Mouse (Mus musculus) small intestine, adult 2 months (tissue): ENCODE measurements around the gene Gm20662. TPM values are rescaled to one million over a fixed set of nuclear protein-coding genes. Genes with fewer than 3 reads are reported as not detected.

ENCODE experiments used
- H3K27ac ChIP-seq: fragments of 200-500 bp; 2 replicates; pipeline ENCODE4 v1.5.1; 2012; ENCODE audit warnings: low read depth, low read length, control low read depth, inconsistent platforms; ENCODE audit not compliant: insufficient read depth
- H3K27me3 ChIP-seq: fragments of 200-500 bp; 2 replicates; pipeline ENCODE4 v1.6.1; 2012; ENCODE audit warnings: mild to moderate bottlenecking, moderate library complexity, low read length, inconsistent platforms; ENCODE audit not compliant: control insufficient read depth, insufficient read depth
- H3K36me3 ChIP-seq: fragments of 200-500 bp; 2 replicates; pipeline ENCODE4 v1.6.1; 2012; ENCODE audit warnings: mild to moderate bottlenecking, low read length, control low read depth, inconsistent platforms; ENCODE audit not compliant: control insufficient read depth, insufficient read depth
- H3K4me1 ChIP-seq: fragments of 200-500 bp; 2 replicates; pipeline ENCODE4 v1.6.1; 2012; ENCODE audit warnings: low read length, inconsistent platforms, mixed read lengths; ENCODE audit not compliant: control insufficient read depth, insufficient read depth, insufficient read length
- H3K4me3 ChIP-seq: fragments of 200-500 bp; 2 replicates; pipeline ENCODE4 v1.5.1; 2012; ENCODE audit warnings: low read depth, mild to moderate bottlenecking, control low read depth, inconsistent platforms, low read length, moderate library complexity
- CTCF ChIP-seq: fragments of 200-500 bp; IDR thresholded peaks from 2 replicates; pipeline ENCODE4 v1.5.1; 2012; ENCODE audit warnings: low read depth, mild to moderate bottlenecking, control low read depth, inconsistent platforms, low read length, moderate library complexity, mixed read lengths; ENCODE audit not compliant: insufficient replicate concordance, insufficient read length; ENCODE audit errors: extremely low read depth
- POLR2A ChIP-seq: fragments of 200-500 bp; IDR thresholded peaks from 2 replicates; pipeline ENCODE4 v1.6.1; 2012; ENCODE audit warnings: low read depth, mild to moderate bottlenecking, control low read depth, inconsistent platforms, low read length, moderate library complexity
- WGBS: fragments of 180-500 bp; shearing (Covaris S2); methylation state at CpG from one replicate; pipeline ENCODE4 v1.1.7; 2018; 5-methylcytosine and 5-hydroxymethylcytosine counted together
- polyA plus RNA-seq: library from polyadenylated mRNA; depleted of rRNA; stranded (reverse); fragments of >200 nt; gene quantifications from 2 replicates; pipeline ENCODE4 v1.2.3, GENCODE M21; 2012; rRNA removed

The Gm20662 gene
- polyA plus RNA-seq, 1 experiment = 0.46 TPM

GRCm38 (mm10) chr9:108093586-108093985 lies 97.4 kb downstream of the Gm20662 start:
- peaks cover 5% of the 10 kb centered on the region for H3K4me1 ChIP-seq
- no peak overlapping the region for H3K27ac ChIP-seq
- H3K27me3 ChIP-seq = no peaks in the 10 kb centered on the region
- 57% methylated on average over 10 of the region's 10 CpGs for WGBS
- H3K36me3 ChIP-seq = peaks cover 43% of the 10 kb centered on the region
- H3K4me3 ChIP-seq = peak overlapping the region; percentile 94
- TF ChIP-seq CTCF = no peak
- TF ChIP-seq POLR2A = no peak

GRCm38 (mm10) chr9:108094184-108094941 lies 98.2 kb downstream of the Gm20662 start, which contains the start of gene Apeh:
TSS of gene Apeh (minus strand) at chr9:108094606.
- 1% methylated on average over 52 of the region's 52 CpGs for WGBS

More at GRCm38 (mm10) chr9:108094184-108094941, 98.2 kb downstream of the Gm20662 start, which contains the start of gene Apeh:
- Histone ChIP-seq H3K4me1 (peaks cover 5% of the 10 kb centered on the region), H3K4me3 (peak within 1 kb of the TSS; percentile 94), H3K27me3 (no peaks in the 10 kb centered on the region), H3K36me3 (peaks cover 36% of the 10 kb centered on the region), H3K27ac (peak within 1 kb of the TSS; percentile 96)
- TF ChIP-seq POLR2A = peak; percentile 73
- TF ChIP-seq CTCF = no peak

Other genes starting within 250 kb of the Gm20662 start
- gene Rbm5, start 225.4 kb upstream of the Gm20662 start, polyA plus RNA-seq = 18.0 and 48.9 TPM in 2 replicates
- gene Rbm6, start 123.1 kb upstream of the Gm20662 start, polyA plus RNA-seq = 4.2 and 16.4 TPM in 2 replicates
- gene Mon1a, start 108.2 kb upstream of the Gm20662 start, polyA plus RNA-seq = 59.0 and 147 TPM in 2 replicates
- gene Mst1r, start 89.5 kb upstream of the Gm20662 start, polyA plus RNA-seq = 46.4 and 94.7 TPM in 2 replicates
- gene Actl11, start 67.9 kb upstream of the Gm20662 start, polyA plus RNA-seq = not detected in 2 replicates
- gene Camkv, start 60.7 kb upstream of the Gm20662 start, polyA plus RNA-seq = 0.35 TPM in 1 of 2 replicates, not detected in the other
- 0.74 and 1.5 TPM in 2 replicates for gene Traip, start 46.2 kb upstream of the Gm20662 start, polyA plus RNA-seq
- 67.0 and 131 TPM in 2 replicates for gene Uba7, start 20.8 kb upstream of the Gm20662 start, polyA plus RNA-seq
- gene Gm20661, start 13.3 kb upstream of the Gm20662 start, polyA plus RNA-seq = not detected in 2 replicates
- gene Inka1, start 10.5 kb upstream of the Gm20662 start, polyA plus RNA-seq = 3.1 and 6.0 TPM in 2 replicates
- 1.3 and 2.3 TPM in 2 replicates for gene Cdhr4, start 3.9 kb upstream of the Gm20662 start, polyA plus RNA-seq
- 70.7 and 160 TPM in 2 replicates for gene Ip6k1, start 6.2 kb downstream of the Gm20662 start, polyA plus RNA-seq
- gene Gmppb, start 52.9 kb downstream of the Gm20662 start, polyA plus RNA-seq = 34.5 and 56.7 TPM in 2 replicates
- 6.1 and 12.0 TPM in 2 replicates for gene Amigo3, start 56.8 kb downstream of the Gm20662 start, polyA plus RNA-seq
- 0.18 and 0.35 TPM in 2 replicates for gene Mst1, start 84.1 kb downstream of the Gm20662 start, polyA plus RNA-seq
- gene Rnf123, start 87.0 kb downstream of the Gm20662 start, polyA plus RNA-seq = 48.3 and 86.7 TPM in 2 replicates
- gene Apeh, start 98.3 kb downstream of the Gm20662 start, polyA plus RNA-seq = 127 and 189 TPM in 2 replicates
- 0.94 and 1.4 TPM in 2 replicates for gene Bsn, start 194.0 kb downstream of the Gm20662 start, polyA plus RNA-seq